Mouse (Mus musculus) brain, embryonic 14.5 days (tissue): ENCODE measurements at regions not wholly inside any gene's neighbourhood (a gene's known extent, or its start where the extent isn't known, plus 50 kb on each side); places are given as distances from the start of the nearest gene placed in this dataset.

Source experiments
- CTCF ChIP-seq: fragments of 200-500 bp; IDR thresholded peaks from 2 replicates; pipeline ENCODE4 v1.5.1; 2012; ENCODE audit warnings: inconsistent platforms, mild to moderate bottlenecking, moderate library complexity, borderline replicate concordance; ENCODE audit not compliant: insufficient read depth, insufficient read length; ENCODE audit errors: extremely low read depth
- POLR2A ChIP-seq: fragments of 200-500 bp; IDR thresholded peaks from 2 replicates; pipeline ENCODE4 v1.6.1; 2012; ENCODE audit warnings: mild to moderate bottlenecking, inconsistent platforms, borderline replicate concordance; ENCODE audit not compliant: poor library complexity, insufficient read depth, insufficient read length, severe bottlenecking; ENCODE audit errors: extremely low read depth

GRCm38 (mm10) chr10:36383331-36383730, 123.3 kb upstream of the Hs3st5 start:
- TF ChIP-seq CTCF (no peak), POLR2A (no peak)
